Mouse (Mus musculus) testis, adult 2 months (tissue): ENCODE measurements around the gene Itgb1bp2. TPM values are rescaled to one million over a fixed set of nuclear protein-coding genes. Genes with fewer than 3 reads are reported as not detected.
"Not testable (repeated sequence)": the region's sequence is repeated elsewhere in the genome, so short reads cannot be mapped to it uniquely, and the experiment has no call there.

Experiments
- H3K27ac ChIP-seq: fragments of 200-500 bp; 2 replicates; pipeline ENCODE4 v1.5.1; 2012; ENCODE audit warnings: low read depth, low read length; ENCODE audit not compliant: control insufficient read depth, insufficient read depth
- H3K27me3 ChIP-seq: fragments of 200-500 bp; 2 replicates; pipeline ENCODE4 v1.6.1; 2012; ENCODE audit warnings: mild to moderate bottlenecking, low read length, moderate library complexity; ENCODE audit not compliant: control insufficient read depth, insufficient read depth
- H3K36me3 ChIP-seq: fragments of 200-500 bp; 2 replicates; pipeline ENCODE4 v1.6.1; 2012; ENCODE audit warnings: mild to moderate bottlenecking, low read length; ENCODE audit not compliant: control insufficient read depth, insufficient read depth
- H3K4me1 ChIP-seq: fragments of 200-500 bp; 2 replicates; pipeline ENCODE4 v1.6.1; 2012; ENCODE audit warnings: low read length; ENCODE audit not compliant: control insufficient read depth, insufficient read depth
- H3K4me3 ChIP-seq: fragments of 200-500 bp; 2 replicates; pipeline ENCODE4 v1.5.1; 2012; ENCODE audit warnings: low read depth, mild to moderate bottlenecking, low read length, moderate library complexity, mixed read lengths; ENCODE audit not compliant: control insufficient read depth
- CTCF ChIP-seq: fragments of 200-500 bp; IDR thresholded peaks from 2 replicates; pipeline ENCODE4 v1.5.1; 2012; ENCODE audit warnings: low read depth, mild to moderate bottlenecking, inconsistent platforms, low read length, moderate library complexity; ENCODE audit not compliant: control insufficient read depth, insufficient read depth, insufficient replicate concordance
- POLR2A ChIP-seq: fragments of 200-500 bp; IDR thresholded peaks from 2 replicates; pipeline ENCODE4 v1.6.1; 2012; ENCODE audit warnings: low read depth, mild to moderate bottlenecking, inconsistent platforms, low read length, moderate library complexity; ENCODE audit not compliant: control insufficient read depth
- polyA plus RNA-seq: library from polyadenylated mRNA; depleted of rRNA; stranded (reverse); fragments of >200 nt; gene quantifications from 2 replicates; pipeline ENCODE4 v1.2.3, GENCODE M21; 2012; rRNA removed

The Itgb1bp2 gene
- polyA plus RNA-seq, 1 experiment = not detected

GRCm38 (mm10) chrX:101429142-101429949, 19.5 kb upstream of the Itgb1bp2 start, which contains the start of gene Nono:
Nono (plus strand) TSS chrX:101429318.
- no peaks in the 10 kb centered on the region for H3K27me3 ChIP-seq
- no peaks in the 10 kb centered on the region; the same call in 1 of the 2 replicates for H3K4me1 ChIP-seq
- H3K4me3 ChIP-seq = peak within 1 kb of the TSS; percentile 93
- TF ChIP-seq POLR2A = no peak; the same call in 1 of the 2 replicates
- no peak for TF ChIP-seq CTCF
- peak within 1 kb of the TSS; percentile 90 for H3K27ac ChIP-seq
- H3K36me3 ChIP-seq = no peaks in the 10 kb centered on the region

DNA sequence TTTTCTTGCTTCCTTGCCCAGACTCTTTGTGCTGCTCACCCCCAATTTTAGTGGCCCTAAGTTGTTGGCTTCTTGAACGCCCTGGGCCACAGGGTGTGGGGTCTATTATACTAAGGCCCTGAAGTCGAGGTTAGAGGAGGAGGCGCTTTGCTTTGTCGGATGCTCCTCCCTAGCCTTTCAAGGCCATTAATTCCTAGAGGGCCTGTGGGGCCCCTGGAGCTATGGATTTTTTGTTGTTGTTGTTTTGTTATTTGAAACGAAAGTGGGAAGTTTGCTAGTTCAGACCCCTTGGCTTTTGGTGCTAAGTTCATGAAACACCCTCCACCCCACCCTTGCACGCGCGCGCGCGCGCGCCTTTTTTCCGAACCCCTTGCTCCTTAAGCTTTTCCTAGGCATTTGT, 18.9 kb upstream of the Itgb1bp2 start:
- Histone ChIP-seq H3K4me3 (peak overlapping the region; percentile 93), H3K4me1 (no peaks in the 10 kb centered on the region; the same call in 1 of the 2 replicates), H3K36me3 (no peaks in the 10 kb centered on the region), H3K27ac (peak overlapping the region; percentile 85), H3K27me3 (no peaks in the 10 kb centered on the region)
- TF ChIP-seq POLR2A (no peak), CTCF (no peak)

GRCm38 (mm10) chrX:101451147-101451546, 2.3 kb downstream of the Itgb1bp2 start:
- Histone ChIP-seq H3K4me3 (no peak overlapping the region), H3K27me3 (no peaks in the 10 kb centered on the region), H3K27ac (no peak overlapping the region), H3K4me1 (no peaks in the 10 kb centered on the region), H3K36me3 (no peaks in the 10 kb centered on the region)
- TF ChIP-seq CTCF = no peak
- TF ChIP-seq POLR2A = no peak

DNA sequence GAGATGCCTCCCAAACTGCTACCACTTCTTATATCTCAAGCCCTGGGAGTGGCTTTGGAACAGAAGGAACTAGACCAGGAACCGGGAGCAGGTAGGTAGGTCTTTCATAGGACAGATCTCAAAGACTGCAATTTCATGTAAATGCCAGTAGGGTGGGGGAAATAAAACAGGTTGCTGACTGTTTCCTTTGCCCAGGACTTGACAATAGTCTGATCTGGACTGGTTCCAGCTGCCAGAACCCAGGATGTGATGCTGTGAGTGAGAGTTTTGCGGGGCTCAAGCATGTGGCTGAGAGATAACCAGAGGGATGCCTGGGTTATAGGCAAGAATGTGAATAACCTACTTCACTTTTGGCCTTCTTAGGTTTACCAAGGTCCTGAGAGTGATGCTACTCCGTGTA, 2.7 kb downstream of the Itgb1bp2 start:
- no peaks in the 10 kb centered on the region for H3K27me3 ChIP-seq
- H3K4me1 ChIP-seq = no peaks in the 10 kb centered on the region
- no peak overlapping the region for H3K4me3 ChIP-seq
- TF ChIP-seq POLR2A = no peak
- no peak for TF ChIP-seq CTCF
- no peaks in the 10 kb centered on the region for H3K36me3 ChIP-seq
- no peak overlapping the region for H3K27ac ChIP-seq

GRCm38 (mm10) chrX:101472202-101472601, 23.3 kb downstream of the Itgb1bp2 start:
- Histone ChIP-seq H3K27me3 (no peaks in the 10 kb centered on the region), H3K4me3 (no peak overlapping the region), H3K27ac (no peak overlapping the region), H3K4me1 (no peaks in the 10 kb centered on the region), H3K36me3 (no peaks in the 10 kb centered on the region)
- no peak for TF ChIP-seq POLR2A
- TF ChIP-seq CTCF = no peak

DNA sequence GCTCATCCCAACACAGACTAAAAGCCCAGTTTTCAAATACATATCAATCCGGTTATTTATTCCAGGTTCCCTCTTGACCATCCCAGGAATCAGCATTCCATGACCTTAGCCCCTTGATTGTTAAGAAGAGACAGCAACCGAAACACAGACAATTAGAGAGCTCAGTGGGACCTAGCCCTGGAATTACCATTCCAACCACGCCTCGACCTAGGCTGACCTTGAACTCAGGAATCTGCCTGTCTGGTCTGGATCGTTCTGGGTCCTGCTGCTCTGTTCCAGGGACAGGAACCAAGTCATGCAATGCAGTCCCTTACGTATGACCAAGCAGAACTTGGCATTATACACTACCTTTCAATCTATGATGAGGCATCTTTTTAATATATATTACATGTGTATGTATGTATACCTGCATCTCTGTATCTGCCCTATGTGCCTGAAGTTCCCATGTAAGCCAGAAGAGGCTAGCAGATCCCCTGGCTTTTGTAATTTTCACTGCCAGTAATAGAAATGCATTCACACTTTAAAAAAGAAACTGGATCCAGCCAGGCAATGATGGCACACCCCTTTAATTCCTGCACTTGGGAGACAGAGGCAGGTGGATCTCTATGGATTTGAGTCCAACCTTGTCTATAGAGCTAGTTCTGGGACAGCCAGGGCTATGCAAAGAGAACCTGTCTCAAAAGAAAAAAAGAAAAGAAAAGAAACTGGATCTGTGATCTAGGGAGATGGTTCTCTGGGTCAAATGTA, 32.9 kb downstream of the Itgb1bp2 start:
- H3K27ac ChIP-seq = no peak overlapping the region
- H3K27me3 ChIP-seq = no peaks in the 10 kb centered on the region
- no peaks in the 10 kb centered on the region for H3K4me1 ChIP-seq
- no peaks in the 10 kb centered on the region for H3K36me3 ChIP-seq
- no peak for TF ChIP-seq CTCF
- no peak for TF ChIP-seq POLR2A
- H3K4me3 ChIP-seq = no peak overlapping the region

- H3K4me3 ChIP-seq, H3K27me3 ChIP-seq: not testable (repeated sequence)
- peak; percentile 85; the same call in 1 of the 2 replicates for TF ChIP-seq CTCF
These were observed 37.7 kb downstream of the Itgb1bp2 start for GRCm38 (mm10) chrX:101486487-101487152.

More at GRCm38 (mm10) chrX:101486487-101487152, 37.7 kb downstream of the Itgb1bp2 start:
- not testable (repeated sequence) for H3K36me3 ChIP-seq, H3K27ac ChIP-seq, H3K4me1 ChIP-seq

Other genes starting within 250 kb of the Itgb1bp2 start
- 3.7 and 4.7 TPM in 2 replicates for gene Snx12, start 226.5 kb upstream of the Itgb1bp2 start, polyA plus RNA-seq
- gene Foxo4, start 194.6 kb upstream of the Itgb1bp2 start, polyA plus RNA-seq = 7.0 and 7.3 TPM in 2 replicates
- gene Gm614, start 185.1 kb upstream of the Itgb1bp2 start, polyA plus RNA-seq = 45.9 and 68.4 TPM in 2 replicates
- 0.44 and 0.69 TPM in 2 replicates for gene Il2rg, start 180.8 kb upstream of the Itgb1bp2 start, polyA plus RNA-seq
- gene Gm20489, start 180.1 kb upstream of the Itgb1bp2 start, polyA plus RNA-seq = not detected in 2 replicates
- 40.2 and 47.1 TPM in 2 replicates for gene Med12, start 175.1 kb upstream of the Itgb1bp2 start, polyA plus RNA-seq
- 0.22 and 0.31 TPM in 2 replicates for gene Nlgn3, start 149.9 kb upstream of the Itgb1bp2 start, polyA plus RNA-seq
- 0.69 TPM in 1 of 2 replicates, not detected in the other for gene Gjb1, start 72.7 kb upstream of the Itgb1bp2 start, polyA plus RNA-seq
- gene Zmym3, start 28.2 kb upstream of the Itgb1bp2 start, polyA plus RNA-seq = 38.6 and 43.4 TPM in 2 replicates
- gene Nono, start 19.8 kb upstream of the Itgb1bp2 start, polyA plus RNA-seq = 16.1 and 16.3 TPM in 2 replicates
- 2.4 and 2.7 TPM in 2 replicates for gene Taf1, start 83.6 kb downstream of the Itgb1bp2 start, polyA plus RNA-seq
- gene Ogt, start 191.0 kb downstream of the Itgb1bp2 start, polyA plus RNA-seq = 21.0 and 24.0 TPM in 2 replicates